ENCODE assay signal across 23 mouse cellular contexts in the genomic region with DNA sequence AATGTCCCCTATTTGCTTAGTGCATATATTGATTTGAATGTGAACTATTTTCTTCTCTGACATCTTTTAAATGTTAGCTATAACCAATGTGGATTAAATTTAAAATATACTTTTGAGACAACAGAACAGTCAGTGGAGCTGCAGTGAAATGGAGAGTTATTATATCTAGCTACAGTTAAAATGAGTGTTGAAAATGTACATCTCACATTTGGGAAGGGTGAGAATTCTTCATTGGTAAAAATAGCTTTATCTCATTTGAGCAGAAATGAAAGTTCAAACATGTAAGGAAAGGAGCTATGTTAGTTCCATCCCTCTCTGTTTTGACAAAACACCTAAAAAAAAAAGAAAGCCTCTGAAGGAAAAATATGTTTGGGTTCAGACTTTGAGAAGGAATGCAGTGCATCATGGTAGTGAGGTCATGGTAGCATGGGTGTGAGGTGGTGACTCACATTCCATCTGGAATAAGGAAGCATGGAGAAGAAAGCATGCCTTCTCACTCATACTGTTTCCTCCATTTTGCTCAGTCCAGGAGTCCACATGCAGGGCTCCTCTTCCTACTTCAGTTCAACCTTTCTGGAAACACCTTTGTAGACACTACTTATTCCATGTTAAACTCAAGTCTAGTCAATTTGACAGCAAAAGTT.
DNase-seq lines count a peak whose midpoint lies in the region; ATAC-seq and TF ChIP-seq lines count a peak whose summit lies in the region.
"Had no signal": no experiment of that assay in that cellular context is flagged by ENCODE, and none has a peak within 500 bp of the region (broad histone marks: within the 10 kb centered on the region; RNA-seq: fewer than 3 reads in every experiment).

No protein-coding gene starts in this region.

- no peak for TF ChIP-seq CTCF in forebrain, postnatal 0 days (IDR thresholded peaks at IDR 0.05; ENCODE audit: low read depth)

- no peak overlapping the region for H3K9ac ChIP-seq in forebrain, postnatal 0 days
- H3K9ac ChIP-seq in forebrain, embryonic 15.5 days (replicated peaks): no peak overlapping the region
- H3K9ac ChIP-seq: heart, embryonic 12.5 days; hindbrain, embryonic 14.5 days had no signal

- H3K27ac ChIP-seq in forebrain, postnatal 0 days (ENCODE audit: low read depth, low read length): no peak overlapping the region
- no peak overlapping the region for H3K27ac ChIP-seq in forebrain, embryonic 15.5 days (replicated peaks)
- H3K27ac ChIP-seq: embryonic facial prominence, embryonic 10.5 days; forebrain, embryonic 10.5 days; gastrocnemius, adult 2 months; hindbrain, embryonic 10.5 days; hindbrain, embryonic 14.5 days had no signal

- H3K36me3 ChIP-seq in forebrain, postnatal 0 days (ENCODE audit: insufficient read depth): no peaks in the 10 kb centered on the region
- H3K36me3 ChIP-seq in forebrain, embryonic 15.5 days: no peaks in the 10 kb centered on the region
- H3K36me3 ChIP-seq: embryonic facial prominence, embryonic 10.5 days; forebrain, embryonic 10.5 days; heart, embryonic 12.5 days; hindbrain, embryonic 10.5 days had no signal

- peak; percentile 40 for ATAC-seq in forebrain, postnatal 0 days
- ATAC-seq in forebrain, embryonic 15.5 days (replicated peaks): no peak
- no peak for ATAC-seq in megakaryocyte, adult 5-6 weeks (ENCODE audit: poor library complexity, severe bottlenecking)
- ATAC-seq: activated CD4-positive, CD25-positive, alpha-beta regulatory T cell, adult 4 months; forebrain, embryonic 14.5 days; Patski had no signal

- H3K4me1 ChIP-seq in forebrain, postnatal 0 days (ENCODE audit: insufficient read depth): no peaks in the 10 kb centered on the region
- no peaks in the 10 kb centered on the region for H3K4me1 ChIP-seq in forebrain, embryonic 15.5 days
- H3K4me1 ChIP-seq: embryonic facial prominence, embryonic 10.5 days; forebrain, embryonic 10.5 days; hindbrain, embryonic 10.5 days had no signal

- no peak for DNase-seq in forebrain, postnatal 0 days
- DNase-seq in left cerebral cortex, adult 18-20 months (ENCODE audit: low spot score in 2 of 2): peak; percentile 2 to 9
- DNase-seq in left cerebral cortex, adult 11 months (ENCODE audit: low spot score): no peak
- peak; percentile 20 for DNase-seq in right cerebral cortex, adult 18-20 months
- no peak for DNase-seq in right cerebral cortex, postnatal 25 days
- DNase-seq in telencephalon, adult 2 months (ENCODE audit: low read depth, low spot score): peak; percentile 18
- DNase-seq: adrenal gland, postnatal 14 days; cerebellum, adult 2 months; cerebellum, postnatal 10 days; gastrocnemius, adult 2 months; gastrocnemius, postnatal 25 days had no signal

- H3K4me3 ChIP-seq in forebrain, postnatal 0 days (ENCODE audit: low read depth, low read length): no peak overlapping the region
- H3K4me3 ChIP-seq in forebrain, embryonic 15.5 days: no peak overlapping the region
- H3K4me3 ChIP-seq: embryonic facial prominence, embryonic 10.5 days; erythroblast, embryonic 14.5 days; forebrain, embryonic 10.5 days; gastrocnemius, adult 2 months; heart, embryonic 12.5 days; hindbrain, embryonic 10.5 days had no signal

- H3K4me2 ChIP-seq in forebrain, postnatal 0 days (ENCODE audit: low read depth): no peak overlapping the region
- H3K4me2 ChIP-seq in forebrain, embryonic 15.5 days (replicated peaks): no peak overlapping the region
- H3K4me2 ChIP-seq: heart, embryonic 12.5 days; hindbrain, embryonic 14.5 days had no signal

- no peaks in the 10 kb centered on the region for H3K27me3 ChIP-seq in forebrain, postnatal 0 days (ENCODE audit: insufficient read depth, low read length)
- no peaks in the 10 kb centered on the region for H3K27me3 ChIP-seq in forebrain, embryonic 15.5 days
- H3K27me3 ChIP-seq: CH12.LX; heart, embryonic 12.5 days; Patski had no signal

- no peaks in the 10 kb centered on the region for H3K9me3 ChIP-seq in forebrain, postnatal 0 days (ENCODE audit: low read length)
- H3K9me3 ChIP-seq in forebrain, embryonic 15.5 days: no peaks in the 10 kb centered on the region; the same call in 1 of the 2 replicates
- H3K9me3 ChIP-seq: embryonic facial prominence, embryonic 10.5 days; forebrain, embryonic 10.5 days; heart, embryonic 12.5 days; hindbrain, embryonic 10.5 days had no signal

Comparison
In these comparisons a context has a peak if more than half of its experiments do, and no peak if none do; other contexts are left out.
1. DNase-seq: peak in left cerebral cortex, adult 18-20 months (2 of 2), right cerebral cortex, adult 18-20 months (single experiment) and telencephalon, adult 2 months (single experiment); none in forebrain, postnatal 0 days (single experiment), left cerebral cortex, adult 11 months (single experiment) and right cerebral cortex, postnatal 25 days (single experiment).